Mouse (Mus musculus) lung, postnatal 0 days (tissue): ENCODE data around the gene Tango6. TPM values are rescaled to one million over a fixed set of nuclear protein-coding genes. Genes with fewer than 3 reads are reported as not detected.

ENCODE experiments used
- ATAC-seq: fragments of 200-750 bp; cut with Nextera tagmentation; 2 replicates; pipeline ENCODE4 v1.8.0; 2017; ENCODE audit warnings: moderate library complexity
- DNase-seq: peaks from one replicate; pipeline ENCODE4 v3.0.0-alpha.2; 2016; ENCODE audit warnings: low spot score
- H3K27ac ChIP-seq: fragments of 300-500 bp; sonication (generic); 2 replicates; pipeline ENCODE4 v1.5.1; 2014; ENCODE audit warnings: antibody characterized with exemption, mild to moderate bottlenecking, low read length, mixed read lengths
- H3K27me3 ChIP-seq: fragments of 300-500 bp; sonication (generic); replicated peaks from 2 replicates; pipeline ENCODE4 v1.6.1; 2014; ENCODE audit warnings: low read length, mixed read lengths; ENCODE audit not compliant: insufficient read depth
- H3K36me3 ChIP-seq: fragments of 300-500 bp; sonication (generic); 2 replicates; pipeline ENCODE4 v1.6.1; 2014; ENCODE audit warnings: low read length, mixed read lengths; ENCODE audit not compliant: insufficient read depth
- H3K4me1 ChIP-seq: fragments of 300-500 bp; sonication (generic); 2 replicates; pipeline ENCODE4 v1.6.1; 2014; ENCODE audit warnings: antibody characterized with exemption, low read depth, low read length, mixed read lengths; ENCODE audit not compliant: insufficient read depth
- H3K4me2 ChIP-seq: fragments of 300-500 bp; sonication (generic); replicated peaks from 2 replicates; pipeline ENCODE4 v1.6.1; 2014; ENCODE audit warnings: low read depth, mild to moderate bottlenecking, low read length, moderate library complexity, mixed read lengths
- H3K4me3 ChIP-seq: fragments of 300-500 bp; sonication (generic); 2 replicates; pipeline ENCODE4 v1.5.1; 2014; ENCODE audit warnings: low read depth, low read length
- H3K9ac ChIP-seq: fragments of 300-500 bp; sonication (generic); replicated peaks from 2 replicates; pipeline ENCODE4 v1.6.1; 2014; ENCODE audit warnings: low read depth, mild to moderate bottlenecking
- H3K9me3 ChIP-seq: fragments of 300-500 bp; sonication (generic); 2 replicates; pipeline ENCODE4 v1.6.1; 2016; ENCODE audit warnings: low read length, mixed read lengths
- CTCF ChIP-seq: IDR thresholded peaks from 2 replicates; pipeline ENCODE4 v1.5.1; 2016; ENCODE audit warnings: antibody characterized with exemption, mild to moderate bottlenecking
- EP300 ChIP-seq: IDR thresholded peaks from 2 replicates; pipeline ENCODE4 v1.6.1; 2016; ENCODE audit warnings: antibody characterized with exemption, mild to moderate bottlenecking, control low read depth
- WGBS: fragments of 180-500 bp; shearing (Covaris S2); extraction: QIAGEN DNeasy Blood & Tissue Kit; methylation state at CpG from one replicate; pipeline ENCODE4 v1.1.7; 2014; 5-methylcytosine and 5-hydroxymethylcytosine counted together
- polyA plus RNA-seq: library from polyadenylated mRNA; unstranded; fragments of >200 nt; fragmentation: Nextera tagmentation; extraction: Ambion mirVana; gene quantifications from 2 replicates; pipeline ENCODE4 v1.2.1, GENCODE M21; 2015

Gene Tango6
- 3.5 and 3.7 TPM in 2 replicates for polyA plus RNA-seq

GRCm38 (mm10) chr8:106682971-106683668, at the start of gene Tango6:
Gene Tango6, plus strand, starts transcription at chr8:106683068.
- peak within 1 kb of the TSS; percentile 92 for H3K27ac ChIP-seq
- TF ChIP-seq CTCF (peak; percentile 81), EP300 (no peak)
- peak within 1 kb of the TSS; percentile 74 for H3K4me3 ChIP-seq
- H3K36me3 ChIP-seq = no peaks in the 10 kb centered on the region
- H3K27me3 ChIP-seq = no peaks in the 10 kb centered on the region
- H3K9me3 ChIP-seq = no peaks in the 10 kb centered on the region
- H3K4me2 ChIP-seq = peak within 1 kb of the TSS; percentile 77
- ATAC-seq = peak; percentile 98
- peak within 1 kb of the TSS; percentile 70 for H3K9ac ChIP-seq
- peak; percentile 89 for DNase-seq
- H3K4me1 ChIP-seq = no peaks in the 10 kb centered on the region; the same call in 1 of the 2 replicates
- WGBS = under 1% methylated on average over 37 of the region's 50 CpGs

GRCm38 (mm10) chr8:106633361-106634158, 49.3 kb upstream of the Tango6 start:
- Histone ChIP-seq H3K4me2 (no peak overlapping the region), H3K4me1 (peaks cover 8% of the 10 kb centered on the region), H3K27me3 (no peaks in the 10 kb centered on the region), H3K9ac (no peak overlapping the region), H3K27ac (no peak overlapping the region), H3K36me3 (no peaks in the 10 kb centered on the region), H3K4me3 (no peak overlapping the region), H3K9me3 (no peaks in the 10 kb centered on the region)
- ATAC-seq = peak; percentile 62
- peak; percentile 52 for DNase-seq
- 54% methylated on average over 17 of the region's 17 CpGs for WGBS
- TF ChIP-seq CTCF = no peak
- no peak for TF ChIP-seq EP300

DNA sequence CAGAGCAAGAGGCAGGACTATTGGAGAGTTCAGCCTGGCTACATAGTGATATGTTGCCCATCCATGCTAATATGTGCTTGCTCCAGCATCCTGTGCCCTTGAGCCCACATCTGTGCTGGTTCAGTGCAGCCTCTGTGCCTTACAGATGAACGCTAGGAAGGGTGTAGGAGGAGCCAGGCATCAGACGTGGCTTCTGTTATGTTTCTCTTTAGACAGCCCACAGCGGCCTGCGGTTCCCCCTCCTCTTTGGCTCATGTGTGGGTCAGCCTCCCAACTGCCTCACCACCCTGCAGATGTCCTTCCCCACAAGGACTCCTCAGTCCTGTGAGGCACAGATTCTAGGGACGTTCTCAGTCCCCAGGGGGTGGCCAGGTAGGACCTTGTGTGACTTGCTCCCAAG, 47.6 kb upstream of the Tango6 start:
- Histone ChIP-seq H3K9me3 (no peaks in the 10 kb centered on the region), H3K27ac (no peak overlapping the region), H3K4me2 (no peak overlapping the region), H3K4me3 (no peak overlapping the region), H3K27me3 (no peaks in the 10 kb centered on the region), H3K9ac (no peak overlapping the region), H3K36me3 (no peaks in the 10 kb centered on the region), H3K4me1 (peaks cover 8% of the 10 kb centered on the region)
- 15% methylated on average over 5 of the region's 5 CpGs for WGBS
- no peak for ATAC-seq
- TF ChIP-seq EP300 (no peak), CTCF (no peak)
- DNase-seq = no peak

DNA sequence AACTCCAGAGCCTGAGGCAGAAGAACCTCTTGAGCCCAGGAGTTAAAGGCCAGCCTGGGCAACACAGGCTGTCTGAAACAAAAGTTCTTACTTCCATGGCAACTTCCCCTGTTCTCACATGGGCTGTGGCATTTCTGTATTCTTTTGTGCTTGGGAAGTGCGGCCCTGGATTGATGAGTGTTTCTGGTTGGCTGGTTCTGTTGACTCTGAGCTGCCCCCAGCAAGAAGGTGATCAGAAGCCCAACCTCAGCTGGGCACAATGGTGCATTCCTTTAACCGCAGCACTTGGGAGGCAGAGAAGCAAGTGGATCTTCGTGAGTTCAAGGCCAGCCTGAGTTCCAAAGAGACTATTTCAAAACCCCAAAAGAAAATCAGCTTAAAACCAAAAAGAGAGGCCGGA, 45.4 kb upstream of the Tango6 start:
- H3K4me2 ChIP-seq = no peak overlapping the region
- no peaks in the 10 kb centered on the region for H3K27me3 ChIP-seq
- no peak overlapping the region for H3K4me3 ChIP-seq
- peak overlapping the region; percentile 32; the same call in 1 of the 2 replicates for H3K27ac ChIP-seq
- 70% methylated on average over 4 of the region's 4 CpGs for WGBS
- H3K4me1 ChIP-seq = peaks cover 5% of the 10 kb centered on the region; the same call in 1 of the 2 replicates
- TF ChIP-seq EP300 (no peak), CTCF (no peak)
- DNase-seq (no peak), ATAC-seq (no peak)
- no peak overlapping the region for H3K9ac ChIP-seq
- no peaks in the 10 kb centered on the region for H3K9me3 ChIP-seq
- no peaks in the 10 kb centered on the region for H3K36me3 ChIP-seq

- Histone ChIP-seq H3K9me3 (no peaks in the 10 kb centered on the region), H3K27me3 (no peaks in the 10 kb centered on the region), H3K4me2 (no peak overlapping the region), H3K36me3 (no peaks in the 10 kb centered on the region), H3K4me3 (no peak overlapping the region), H3K9ac (no peak overlapping the region), H3K4me1 (no peaks in the 10 kb centered on the region), H3K27ac (no peak overlapping the region)
- TF ChIP-seq EP300 (peak; percentile 76), CTCF (no peak)
- WGBS = 61% methylated on average over 7 of the region's 7 CpGs
- DNase-seq (no peak), ATAC-seq (peak; percentile 62)
Measured at GRCm38 (mm10) chr8:106638768-106639295, 44.0 kb upstream of the Tango6 start.

GRCm38 (mm10) chr8:106640212-106640611, 42.7 kb upstream of the Tango6 start:
- WGBS = 59% methylated on average over 7 of the region's 7 CpGs
- Histone ChIP-seq H3K9me3 (no peaks in the 10 kb centered on the region), H3K27ac (no peak overlapping the region), H3K4me1 (no peaks in the 10 kb centered on the region), H3K4me3 (no peak overlapping the region), H3K27me3 (no peaks in the 10 kb centered on the region), H3K9ac (no peak overlapping the region), H3K4me2 (no peak overlapping the region), H3K36me3 (no peaks in the 10 kb centered on the region)
- DNase-seq (no peak), ATAC-seq (no peak)
- no peak for TF ChIP-seq CTCF
- TF ChIP-seq EP300 = no peak
